Mouse (Mus musculus): ENCODE results near the gene Tpcn2. TPM values are rescaled to one million over a fixed set of nuclear protein-coding genes. Genes with fewer than 3 reads are reported as not detected.

Tpcn2 gene
- polyA plus RNA-seq, 1 experiment: 7.4 TPM

GRCm38 (mm10) chr7:145301008-145301340, 17.2 kb upstream of the Tpcn2 start:
- Histone ChIP-seq H3K27ac (ENCODE audit: insufficient read depth, low read length) (no peak overlapping the region), H3K4me1 (ENCODE audit: control insufficient read depth, insufficient read depth, low read length) (peaks cover 4% of the 10 kb centered on the region; the same call in 1 of the 2 replicates), H3K4me3 (ENCODE audit: insufficient read depth, low read length) (no peak overlapping the region)
- no peak for TF ChIP-seq POLR2A (IDR thresholded peaks at IDR 0.05; ENCODE audit: extremely low read depth, insufficient read depth, low read length)
- no peak for TF ChIP-seq CTCF (IDR thresholded peaks at IDR 0.05; ENCODE audit: extremely low read depth, insufficient read depth, low read length)

- Histone ChIP-seq H3K4me1 (ENCODE audit: control insufficient read depth, insufficient read depth, low read length) (peaks cover 4% of the 10 kb centered on the region; the same call in 1 of the 2 replicates), H3K27ac (ENCODE audit: insufficient read depth, low read length) (no peak within 1 kb of the TSS), H3K4me3 (ENCODE audit: insufficient read depth, low read length) (no peak within 1 kb of the TSS)
- TF ChIP-seq CTCF (IDR thresholded peaks at IDR 0.05; ENCODE audit: extremely low read depth, insufficient read depth, low read length): 0 out of 2 replicates have a peak, but pooled peaks have one; percentile 5
- no peak for TF ChIP-seq POLR2A (IDR thresholded peaks at IDR 0.05; ENCODE audit: extremely low read depth, insufficient read depth, low read length)
Observed at GRCm38 (mm10) chr7:145300321-145301007, 16.7 kb upstream of the Tpcn2 start, which contains the start of gene Mrgprf. Gene Mrgprf (plus strand): TSS chr7:145300828.

- H3K27ac ChIP-seq (ENCODE audit: insufficient read depth, low read length): no peak overlapping the region
- H3K4me3 ChIP-seq (ENCODE audit: insufficient read depth, low read length): no peak overlapping the region
- H3K4me1 ChIP-seq (ENCODE audit: control insufficient read depth, insufficient read depth, low read length): peaks cover 4% of the 10 kb centered on the region; the same call in 1 of the 2 replicates
- no peak for TF ChIP-seq CTCF (IDR thresholded peaks at IDR 0.05; ENCODE audit: extremely low read depth, insufficient read depth, low read length)
- TF ChIP-seq POLR2A (IDR thresholded peaks at IDR 0.05; ENCODE audit: extremely low read depth, insufficient read depth, low read length): no peak
Observed at GRCm38 (mm10) chr7:145299562-145300320, 15.9 kb upstream of the Tpcn2 start.

- no peak overlapping the region for H3K4me3 ChIP-seq (ENCODE audit: insufficient read depth, low read length)
- no peak overlapping the region for H3K27ac ChIP-seq (ENCODE audit: insufficient read depth, low read length)
- peaks cover 4% of the 10 kb centered on the region; the same call in 1 of the 2 replicates for H3K4me1 ChIP-seq (ENCODE audit: control insufficient read depth, insufficient read depth, low read length)
- TF ChIP-seq CTCF (IDR thresholded peaks at IDR 0.05; ENCODE audit: extremely low read depth, insufficient read depth, low read length) (no peak), POLR2A (IDR thresholded peaks at IDR 0.05; ENCODE audit: extremely low read depth, insufficient read depth, low read length) (no peak)
Observed at GRCm38 (mm10) chr7:145298666-145299490, 15.1 kb upstream of the Tpcn2 start.

DNA sequence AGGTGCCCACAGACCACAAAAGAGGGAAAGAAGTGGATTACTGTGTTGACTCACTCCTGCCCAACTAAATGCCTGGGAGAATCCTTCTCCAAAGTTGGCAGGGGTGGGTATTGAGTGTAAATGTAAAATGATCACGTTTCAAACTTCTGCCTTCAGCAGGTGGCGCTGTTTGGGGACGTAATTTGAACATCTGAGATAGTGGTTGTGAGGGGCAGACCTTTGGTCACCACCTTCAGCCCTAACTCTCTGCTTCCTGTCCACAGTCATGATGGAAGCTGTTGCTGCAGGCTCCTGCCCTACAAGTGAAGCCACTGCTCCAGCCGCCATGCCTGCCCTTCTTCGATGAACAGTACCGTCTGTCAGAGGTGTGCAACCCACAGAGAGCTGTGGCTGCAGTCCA, 10.0 kb upstream of the Tpcn2 start:
- no peak for TF ChIP-seq POLR2A (IDR thresholded peaks at IDR 0.05; ENCODE audit: extremely low read depth, insufficient read depth, low read length)
- TF ChIP-seq CTCF (IDR thresholded peaks at IDR 0.05; ENCODE audit: extremely low read depth, insufficient read depth, low read length): no peak
- Histone ChIP-seq H3K4me3 (ENCODE audit: insufficient read depth, low read length) (no peak overlapping the region), H3K27ac (ENCODE audit: insufficient read depth, low read length) (no peak overlapping the region), H3K4me1 (ENCODE audit: control insufficient read depth, insufficient read depth, low read length) (peaks cover 1% of the 10 kb centered on the region; the same call in 1 of the 2 replicates)

DNA sequence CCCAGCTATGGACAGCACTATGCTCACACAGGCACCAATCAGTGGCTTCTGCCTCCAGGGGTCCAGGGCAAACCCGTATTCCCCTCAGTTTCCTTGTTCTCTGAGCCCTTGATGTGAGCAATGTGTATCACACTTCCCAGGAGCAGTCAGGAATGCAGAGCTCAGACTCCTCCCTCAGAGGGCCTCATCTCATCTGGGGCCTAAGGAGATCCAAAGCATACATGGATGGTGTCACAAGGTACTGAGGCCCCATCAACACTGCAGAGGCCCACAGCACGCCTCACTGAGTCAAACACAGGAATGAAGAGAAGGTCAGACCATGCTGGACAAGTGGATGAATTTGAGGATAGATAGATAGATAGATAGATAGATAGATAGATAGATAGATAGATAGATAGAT, 8.9 kb upstream of the Tpcn2 start:
- Histone ChIP-seq H3K4me1 (ENCODE audit: control insufficient read depth, insufficient read depth, low read length) (peaks cover 1% of the 10 kb centered on the region; the same call in 1 of the 2 replicates), H3K4me3 (ENCODE audit: insufficient read depth, low read length) (no peak overlapping the region), H3K27ac (ENCODE audit: insufficient read depth, low read length) (no peak overlapping the region)
- no peak for TF ChIP-seq CTCF (IDR thresholded peaks at IDR 0.05; ENCODE audit: extremely low read depth, insufficient read depth, low read length)
- no peak for TF ChIP-seq POLR2A (IDR thresholded peaks at IDR 0.05; ENCODE audit: extremely low read depth, insufficient read depth, low read length)

GRCm38 (mm10) chr7:145291847-145292246, 8.0 kb upstream of the Tpcn2 start:
- TF ChIP-seq POLR2A (IDR thresholded peaks at IDR 0.05; ENCODE audit: extremely low read depth, insufficient read depth, low read length) (no peak), CTCF (IDR thresholded peaks at IDR 0.05; ENCODE audit: extremely low read depth, insufficient read depth, low read length) (no peak)
- peaks cover 1% of the 10 kb centered on the region; the same call in 1 of the 2 replicates for H3K4me1 ChIP-seq (ENCODE audit: control insufficient read depth, insufficient read depth, low read length)
- H3K4me3 ChIP-seq (ENCODE audit: insufficient read depth, low read length): no peak overlapping the region
- no peak overlapping the region for H3K27ac ChIP-seq (ENCODE audit: insufficient read depth, low read length)

GRCm38 (mm10) chr7:145289302-145289701, 5.5 kb upstream of the Tpcn2 start:
- no peak overlapping the region for H3K27ac ChIP-seq (ENCODE audit: insufficient read depth, low read length)
- no peak overlapping the region for H3K4me3 ChIP-seq (ENCODE audit: insufficient read depth, low read length)
- peaks cover 1% of the 10 kb centered on the region; the same call in 1 of the 2 replicates for H3K4me1 ChIP-seq (ENCODE audit: control insufficient read depth, insufficient read depth, low read length)
- no peak for TF ChIP-seq POLR2A (IDR thresholded peaks at IDR 0.05; ENCODE audit: extremely low read depth, insufficient read depth, low read length)
- TF ChIP-seq CTCF (IDR thresholded peaks at IDR 0.05; ENCODE audit: extremely low read depth, insufficient read depth, low read length): peak; percentile 39; the same call in 1 of the 2 replicates

- H3K4me3 ChIP-seq (ENCODE audit: insufficient read depth, low read length): no peak overlapping the region
- peaks cover 1% of the 10 kb centered on the region; the same call in 1 of the 2 replicates for H3K4me1 ChIP-seq (ENCODE audit: control insufficient read depth, insufficient read depth, low read length)
- TF ChIP-seq CTCF (IDR thresholded peaks at IDR 0.05; ENCODE audit: extremely low read depth, insufficient read depth, low read length) (no peak), POLR2A (IDR thresholded peaks at IDR 0.05; ENCODE audit: extremely low read depth, insufficient read depth, low read length) (no peak)
- no peak overlapping the region for H3K27ac ChIP-seq (ENCODE audit: insufficient read depth, low read length)
Observed at GRCm38 (mm10) chr7:145287410-145287809, 3.6 kb upstream of the Tpcn2 start.
